In the genomic region with DNA sequence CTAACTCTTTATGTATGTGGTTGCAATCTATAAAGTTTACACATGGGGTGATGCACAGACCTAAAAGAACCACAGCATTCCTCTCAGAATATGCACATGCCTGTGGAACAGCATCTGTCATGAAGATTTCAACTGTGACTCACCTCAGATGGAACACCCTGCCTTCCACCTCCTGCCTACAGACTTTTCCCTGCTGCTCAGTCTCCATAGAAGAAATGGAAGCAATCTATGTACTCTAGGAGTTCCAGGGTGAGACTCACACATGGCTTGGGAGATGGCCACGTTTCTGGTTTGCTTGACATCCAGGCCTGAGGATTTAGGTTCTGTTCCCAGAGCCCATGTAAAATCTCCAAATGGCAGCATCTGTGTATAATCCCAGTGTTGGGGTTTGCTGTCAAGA, we compare ENCODE assay signal across 30 mouse cellular contexts.
DNase-seq lines count a peak whose midpoint lies in the region; ATAC-seq and TF ChIP-seq lines count a peak whose summit lies in the region.
"Had no signal": no experiment of that assay in that cellular context is flagged by ENCODE, and none has a peak within 500 bp of the region (broad histone marks: within the 10 kb centered on the region; RNA-seq: fewer than 3 reads in every experiment).

No protein-coding gene starts in this region.

- no peak for TF ChIP-seq POLR2A in embryonic fibroblast, embryonic 13.5 days (IDR thresholded peaks at IDR 0.05; ENCODE audit: low read depth, low read length)

- no peak overlapping the region for H3K9ac ChIP-seq in kidney, embryonic 14.5 days (ENCODE audit: low read depth, low read length)
- H3K9ac ChIP-seq: embryonic facial prominence, embryonic 13.5 days; forebrain, postnatal 0 days; heart, embryonic 13.5 days; hindbrain, embryonic 15.5 days; liver, embryonic 12.5 days; liver, postnatal 0 days; midbrain, embryonic 12.5 days; neural tube, embryonic 13.5 days had no signal

- no peaks in the 10 kb centered on the region for H3K27me3 ChIP-seq in kidney, embryonic 14.5 days (ENCODE audit: control insufficient read depth, insufficient read depth, low read length)
- H3K27me3 ChIP-seq: embryonic facial prominence, embryonic 13.5 days; heart, embryonic 13.5 days; hindbrain, embryonic 15.5 days; liver, embryonic 12.5 days; megakaryocyte, embryonic 14.5 days; midbrain, embryonic 12.5 days; neural tube, embryonic 13.5 days had no signal

- TF ChIP-seq CTCF in embryonic fibroblast, embryonic 13.5 days (IDR thresholded peaks at IDR 0.05; ENCODE audit: borderline replicate concordance, insufficient read depth, low read length) = no peak

- 0 out of 2 replicates have a peak overlapping the region, but pooled peaks have one; percentile 26 for H3K27ac ChIP-seq in embryonic fibroblast, embryonic 13.5 days (ENCODE audit: insufficient read depth, low read length)
- no peak overlapping the region for H3K27ac ChIP-seq in kidney, embryonic 14.5 days (ENCODE audit: low read depth, low read length)
- H3K27ac ChIP-seq: embryonic facial prominence, embryonic 13.5 days; heart, adult 2 months; heart, embryonic 13.5 days; hindbrain, embryonic 10.5 days; kidney, postnatal 0 days; liver, embryonic 12.5 days; midbrain, embryonic 12.5 days; neural tube, embryonic 13.5 days had no signal

- no peaks in the 10 kb centered on the region for H3K9me3 ChIP-seq in kidney, embryonic 14.5 days (ENCODE audit: control insufficient read depth, low read length)
- H3K9me3 ChIP-seq: midbrain, embryonic 12.5 days had no signal

- H3K4me1 ChIP-seq in embryonic fibroblast, embryonic 13.5 days (ENCODE audit: control insufficient read depth, insufficient read depth, low read length) = no peaks in the 10 kb centered on the region
- no peaks in the 10 kb centered on the region for H3K4me1 ChIP-seq in kidney, embryonic 14.5 days (ENCODE audit: control insufficient read depth, insufficient read depth, low read length)
- H3K4me1 ChIP-seq: embryonic facial prominence, embryonic 13.5 days; heart, embryonic 13.5 days; hindbrain, embryonic 10.5 days; hindbrain, embryonic 15.5 days; liver, embryonic 12.5 days; megakaryocyte, embryonic 14.5 days; midbrain, embryonic 12.5 days; neural tube, embryonic 13.5 days had no signal

- ATAC-seq in kidney, embryonic 14.5 days (ENCODE audit: low FRiP score, low TSS enrichment) = no peak
- ATAC-seq: liver, embryonic 12.5 days; liver, postnatal 0 days had no signal

- H3K4me3 ChIP-seq in embryonic fibroblast, embryonic 13.5 days (ENCODE audit: insufficient read depth, low read length) = no peak overlapping the region
- H3K4me3 ChIP-seq in kidney, embryonic 14.5 days (ENCODE audit: low read length) = no peak overlapping the region
- H3K4me3 ChIP-seq: embryonic facial prominence, embryonic 13.5 days; erythroblast, embryonic 14.5 days; heart, adult 2 months; heart, embryonic 13.5 days; hindbrain, embryonic 10.5 days; hindbrain, embryonic 15.5 days; liver, embryonic 12.5 days; megakaryocyte, embryonic 14.5 days; midbrain, embryonic 12.5 days; neural tube, embryonic 13.5 days had no signal

- WGBS in kidney, embryonic 14.5 days = 68% methylated on average over 1 of the region's 1 CpGs

- peak; percentile 5 for DNase-seq in layer of hippocampus, adult 9-11 months
- DNase-seq in layer of hippocampus, adult 9-10 months (ENCODE audit: low spot score) = no peak
- peak; percentile 27 to 30 for DNase-seq in right cerebral cortex, adult 2 months (ENCODE audit: low spot score in 2 of 2)
- no peak for DNase-seq in right cerebral cortex, postnatal 4 days
- DNase-seq in left cerebral cortex, postnatal 14 days (ENCODE audit: low spot score in 2 of 2) = peak; percentile 5 to 35
- no peak for DNase-seq in urinary bladder, postnatal 25 days (ENCODE audit: low spot score)
- DNase-seq: adrenal gland, postnatal 14 days; cerebellum, adult 18-20 months; cerebellum, postnatal 10 days; forebrain, postnatal 0 days; heart, adult 2 months; heart, postnatal 14 days; kidney, adult 18-20 months; kidney, postnatal 4 days; liver, postnatal 0 days; lung, postnatal 36 days; thymus, adult 18-20 months; thymus, postnatal 36 days had no signal

- intact Hi-C loops in left cerebral cortex, postnatal 14 days (cut with DNase I) = no loop called here

- H3K36me3 ChIP-seq in kidney, embryonic 14.5 days (ENCODE audit: control insufficient read depth, insufficient read depth, low read length) = no peaks in the 10 kb centered on the region
- H3K36me3 ChIP-seq: embryonic facial prominence, embryonic 13.5 days; heart, embryonic 13.5 days; hindbrain, embryonic 10.5 days; hindbrain, embryonic 15.5 days; liver, embryonic 12.5 days; midbrain, embryonic 12.5 days; neural tube, embryonic 13.5 days had no signal

- no peak overlapping the region for H3K4me2 ChIP-seq in kidney, embryonic 14.5 days (replicated peaks; ENCODE audit: low read depth, low read length)
- H3K4me2 ChIP-seq: embryonic facial prominence, embryonic 13.5 days; heart, embryonic 13.5 days; hindbrain, embryonic 15.5 days; liver, embryonic 12.5 days; midbrain, embryonic 12.5 days; neural tube, embryonic 13.5 days had no signal

Comparison
In these comparisons a context has a peak if more than half of its experiments do, and no peak if none do; other contexts are left out.
1. DNase-seq: peak in layer of hippocampus, adult 9-11 months (single experiment), right cerebral cortex, adult 2 months (2 of 2) and left cerebral cortex, postnatal 14 days (2 of 2); none in layer of hippocampus, adult 9-10 months (single experiment), right cerebral cortex, postnatal 4 days (single experiment) and urinary bladder, postnatal 25 days (single experiment).